Comparison of ENCODE assay signal across 8 mouse cellular contexts in the genomic region with DNA sequence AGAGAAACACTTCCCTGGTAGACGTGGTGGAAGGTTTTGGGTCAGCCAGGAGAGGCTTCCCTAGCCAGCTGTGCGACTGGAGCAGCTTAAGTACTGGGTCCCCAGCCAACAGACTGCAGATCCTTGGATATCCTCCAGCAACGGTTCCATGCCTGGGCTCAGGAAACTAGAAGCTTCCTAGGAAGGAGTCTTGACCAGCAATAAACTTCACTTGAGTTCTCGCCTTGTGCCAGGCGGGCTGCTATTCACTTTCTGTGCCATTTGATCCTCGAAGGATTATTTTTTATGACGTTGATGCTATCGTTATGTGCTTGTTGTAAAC. TPM values are rescaled to one million over a fixed set of nuclear protein-coding genes. Genes with fewer than 3 reads are reported as not detected.
DNase-seq lines count a peak whose midpoint lies in the region; ATAC-seq and TF ChIP-seq lines count a peak whose summit lies in the region.

No protein-coding gene starts in this region.

- TF ChIP-seq CTCF in forebrain, postnatal 0 days (IDR thresholded peaks at IDR 0.05; ENCODE audit: low read depth): no peak

- H3K9me3 ChIP-seq in forebrain, postnatal 0 days (ENCODE audit: low read length): no peaks in the 10 kb centered on the region
- H3K9me3 ChIP-seq in hindbrain, embryonic 13.5 days: no peaks in the 10 kb centered on the region
- H3K9me3 ChIP-seq in limb, embryonic 11.5 days (ENCODE audit: control insufficient read depth, low read length): no peaks in the 10 kb centered on the region
- no peaks in the 10 kb centered on the region for H3K9me3 ChIP-seq in midbrain, embryonic 14.5 days (ENCODE audit: control insufficient read depth, low read length)

- peaks cover 3% of the 10 kb centered on the region; the same call in 1 of the 2 replicates for H3K4me1 ChIP-seq in forebrain, postnatal 0 days (ENCODE audit: insufficient read depth)
- H3K4me1 ChIP-seq in hindbrain, embryonic 13.5 days (replicated peaks): peaks cover 4% of the 10 kb centered on the region
- no peaks in the 10 kb centered on the region for H3K4me1 ChIP-seq in limb, embryonic 11.5 days (ENCODE audit: control insufficient read depth, insufficient read depth, low read length)
- no peaks in the 10 kb centered on the region for H3K4me1 ChIP-seq in midbrain, embryonic 14.5 days (ENCODE audit: control insufficient read depth, insufficient read depth, low read length)

- H3K4me3 ChIP-seq in forebrain, postnatal 0 days (ENCODE audit: low read depth, low read length): peak overlapping the region; percentile 58
- peak overlapping the region; percentile 54 for H3K4me3 ChIP-seq in hindbrain, embryonic 13.5 days
- peak overlapping the region; percentile 47 for H3K4me3 ChIP-seq in limb, embryonic 11.5 days (ENCODE audit: low read depth, low read length)
- H3K4me3 ChIP-seq in midbrain, embryonic 14.5 days (replicated peaks; ENCODE audit: low read depth, low read length): peak overlapping the region; percentile 55

- WGBS in forebrain, postnatal 0 days: 53% methylated on average over 8 of the region's 8 CpGs
- 47% methylated on average over 8 of the region's 8 CpGs for WGBS in hindbrain, embryonic 13.5 days
- WGBS in limb, embryonic 11.5 days: 43% methylated on average over 8 of the region's 8 CpGs
- WGBS in midbrain, embryonic 14.5 days: 56% methylated on average over 8 of the region's 8 CpGs

- no peaks in the 10 kb centered on the region for H3K27me3 ChIP-seq in forebrain, postnatal 0 days (ENCODE audit: insufficient read depth, low read length)
- no peaks in the 10 kb centered on the region for H3K27me3 ChIP-seq in hindbrain, embryonic 13.5 days
- H3K27me3 ChIP-seq in limb, embryonic 11.5 days (ENCODE audit: control insufficient read depth, insufficient read depth, low read length): no peaks in the 10 kb centered on the region
- H3K27me3 ChIP-seq in midbrain, embryonic 14.5 days (ENCODE audit: control insufficient read depth, insufficient read depth, low read length): no peaks in the 10 kb centered on the region

- no peak overlapping the region for H3K27ac ChIP-seq in forebrain, postnatal 0 days (ENCODE audit: low read depth, low read length)
- no peak overlapping the region for H3K27ac ChIP-seq in hindbrain, embryonic 13.5 days
- no peak overlapping the region for H3K27ac ChIP-seq in limb, embryonic 11.5 days (replicated peaks; ENCODE audit: low read depth, low read length)
- H3K27ac ChIP-seq in midbrain, embryonic 14.5 days (replicated peaks; ENCODE audit: low read depth, low read length): no peak overlapping the region

- peak overlapping the region; percentile 47 for H3K4me2 ChIP-seq in forebrain, postnatal 0 days (ENCODE audit: low read depth)
- peak overlapping the region; percentile 52 for H3K4me2 ChIP-seq in hindbrain, embryonic 13.5 days
- H3K4me2 ChIP-seq in limb, embryonic 11.5 days (ENCODE audit: low read depth, severe bottlenecking): peak overlapping the region; percentile 40
- peak overlapping the region; percentile 53 for H3K4me2 ChIP-seq in midbrain, embryonic 14.5 days (ENCODE audit: low read length)

- ATAC-seq in forebrain, postnatal 0 days: peak; percentile 6; the same call in 1 of the 2 replicates
- ATAC-seq in hindbrain, embryonic 13.5 days (ENCODE audit: low FRiP score): peak; percentile 44
- ATAC-seq in limb, embryonic 11.5 days (ENCODE audit: insufficient number of reproducible peaks, low FRiP score, low TSS enrichment, low read depth): no peak
- ATAC-seq in midbrain, embryonic 14.5 days (ENCODE audit: low FRiP score, low TSS enrichment): peak; percentile 15; the same call in 1 of the 2 replicates

- H3K36me3 ChIP-seq in forebrain, postnatal 0 days (ENCODE audit: insufficient read depth): no peaks in the 10 kb centered on the region
- H3K36me3 ChIP-seq in hindbrain, embryonic 13.5 days: peaks cover 14% of the 10 kb centered on the region
- H3K36me3 ChIP-seq in limb, embryonic 11.5 days (ENCODE audit: control insufficient read depth, insufficient read depth, low read length): no peaks in the 10 kb centered on the region
- H3K36me3 ChIP-seq in midbrain, embryonic 14.5 days (ENCODE audit: control insufficient read depth, insufficient read depth, low read length): no peaks in the 10 kb centered on the region

- no peak overlapping the region for H3K9ac ChIP-seq in forebrain, postnatal 0 days
- peak overlapping the region; percentile 75 for H3K9ac ChIP-seq in hindbrain, embryonic 13.5 days
- H3K9ac ChIP-seq in limb, embryonic 11.5 days (ENCODE audit: low read length): no peak overlapping the region
- H3K9ac ChIP-seq in midbrain, embryonic 14.5 days (replicated peaks; ENCODE audit: low read length): peak overlapping the region; percentile 55

- peak; percentile 2 to 5 for DNase-seq in left cerebral cortex, adult 18-20 months (ENCODE audit: low spot score in 2 of 2)
- DNase-seq in left cerebral cortex, adult 11 months (ENCODE audit: low spot score): no peak
- peak; percentile 25 for DNase-seq in cerebellum, adult 11-12 months
- DNase-seq in forebrain, postnatal 0 days: peak; percentile 27
- DNase-seq in limb, embryonic 11.5 days (ENCODE audit: low spot score): peak; percentile 20
- DNase-seq in midbrain, embryonic 14.5 days: peak; percentile 50
- DNase-seq in urinary bladder, postnatal 36 days (ENCODE audit: low spot score in 2 of 2): peak; percentile 1 to 33

RNA-seq across cellular contexts. Expression of gene Zfp449, which starts 0.7 kb away (rescaled TPM):
- total RNA-seq in left cerebral cortex, adult 18-20 months (2021): 1 to 10 TPM; 4.3 to 4.6 TPM
- 7.2 and 7.7 TPM in 2 replicates for total RNA-seq in forebrain, postnatal 0 days (2014; rRNA removed)
- polyA plus RNA-seq in forebrain, postnatal 0 days (2015; fragmentation: Nextera tagmentation; extraction: Ambion mirVana): 1.3 and 2.8 TPM in 2 replicates
- 5.4 and 5.5 TPM in 2 replicates for polyA plus RNA-seq in hindbrain, embryonic 13.5 days (2015; fragmentation: Nextera tagmentation; extraction: Ambion mirVana)
- polyA plus RNA-seq in limb, embryonic 11.5 days (2014; fragmentation: Nextera tagmentation; extraction: Ambion mirVana): 10.8 and 11.0 TPM in 2 replicates
- 4.5 and 6.4 TPM in 2 replicates for polyA plus RNA-seq in midbrain, embryonic 14.5 days (2014; fragmentation: Nextera tagmentation; extraction: Ambion mirVana)

RNA-seq across cellular contexts. Expression of gene Smim10l2a, which starts 27.5 kb away (rescaled TPM):
- total RNA-seq in left cerebral cortex, adult 18-20 months (2021): 10 to 100 TPM; 17.0 to 22.4 TPM
- total RNA-seq in forebrain, postnatal 0 days (2014; rRNA removed): 53.6 and 54.6 TPM in 2 replicates
- 29.9 and 40.2 TPM in 2 replicates for polyA plus RNA-seq in forebrain, postnatal 0 days (2015; fragmentation: Nextera tagmentation; extraction: Ambion mirVana)
- 20.4 and 20.7 TPM in 2 replicates for polyA plus RNA-seq in hindbrain, embryonic 13.5 days (2015; fragmentation: Nextera tagmentation; extraction: Ambion mirVana)
- 8.5 and 8.8 TPM in 2 replicates for polyA plus RNA-seq in limb, embryonic 11.5 days (2014; fragmentation: Nextera tagmentation; extraction: Ambion mirVana)
- polyA plus RNA-seq in midbrain, embryonic 14.5 days (2014; fragmentation: Nextera tagmentation; extraction: Ambion mirVana): 22.9 and 32.6 TPM in 2 replicates

Comparison
In these comparisons a context has a peak if more than half of its experiments do, and no peak if none do; other contexts are left out.
1. H3K9ac ChIP-seq: peak in hindbrain, embryonic 13.5 days (single experiment) and midbrain, embryonic 14.5 days (single experiment); none in forebrain, postnatal 0 days (single experiment) and limb, embryonic 11.5 days (single experiment).
2. Peak in every context shown above with its lines, with median percentiles within 50 percentile points of each other: H3K4me2 ChIP-seq and H3K4me3 ChIP-seq.